Mouse (Mus musculus) left cerebral cortex, adult 2 months (tissue): ENCODE data around the gene Sgms2. TPM values are rescaled to one million over a fixed set of nuclear protein-coding genes. Genes with fewer than 3 reads are reported as not detected.
"Not testable (repeated sequence)": the region's sequence is repeated elsewhere in the genome, so short reads cannot be mapped to it uniquely, and the experiment has no call there.

Experiments used
- DNase-seq, 2 experiments: peaks; one replicate each; pipeline ENCODE4 v3.0.0; 2021 to 2022; ENCODE audit warnings: low spot score in 2 of 2, mixed read lengths in 1 of 2; ENCODE audit errors: extremely low spot score in 1 of 2
- H3K27ac ChIP-seq: fragments of 200-600 bp; 2 replicates; pipeline ENCODE4 v1.8.1; 2022
- H3K4me3 ChIP-seq: fragments of 200-600 bp; 2 replicates; pipeline ENCODE4 v1.8.1; 2022
- CTCF ChIP-seq: fragments of 200-600 bp; IDR thresholded peaks from 2 replicates; pipeline ENCODE4 v1.8.1; 2022; ENCODE audit warnings: antibody characterized with exemption, mild to moderate bottlenecking, moderate library complexity
- intact Hi-C: fragments of 180-260 bp; cut with DNase I; formaldehyde crosslinking; loops from one replicate; pipeline ENCODE4 v1.15.1; 2025
- total RNA-seq, 2 experiments: library from RNA; stranded (reverse); gene quantifications; 2 replicates each; pipeline ENCODE4 v1.2.3; 2021

The Sgms2 gene
- total RNA-seq, 2 experiments from 2014 or later, result 2.3 to 3.6 TPM

DNA sequence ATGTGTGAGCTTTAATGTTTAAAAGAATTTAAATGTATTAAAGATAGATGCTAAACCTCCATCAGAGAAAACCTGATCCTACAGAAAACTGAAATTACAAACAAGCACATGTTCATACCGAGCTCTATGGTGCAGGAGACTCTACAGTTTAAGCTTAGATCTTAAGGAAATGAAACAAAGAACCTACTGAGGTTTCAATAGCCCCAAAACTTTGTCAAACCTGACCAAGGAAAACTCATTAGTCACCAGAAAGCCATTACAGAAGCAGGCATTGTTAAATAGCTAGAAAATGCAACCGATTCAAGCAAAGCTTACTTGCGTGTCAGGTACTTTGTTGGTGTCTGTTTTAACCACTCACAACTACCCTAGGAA is 142.6 kb downstream of the Sgms2 start:
- TF ChIP-seq CTCF, result no peak
- intact Hi-C loops, result no loop called here
- H3K4me3 ChIP-seq, result no peak overlapping the region
- no peak overlapping the region for H3K27ac ChIP-seq
- no peak for DNase-seq

GRCm38 (mm10) chr3:131347831-131348578 is 143.2 kb downstream of the Sgms2 start:
- peak; percentile 51 for TF ChIP-seq CTCF
- no peak overlapping the region for H3K27ac ChIP-seq
- no peak for DNase-seq
- intact Hi-C loops, result no loop called here
- no peak overlapping the region for H3K4me3 ChIP-seq

- no peak for DNase-seq
- no peak for TF ChIP-seq CTCF
- no peak overlapping the region for H3K4me3 ChIP-seq
- intact Hi-C loops, result no loop called here
- H3K27ac ChIP-seq, result no peak overlapping the region
These were observed 145.3 kb downstream of the Sgms2 start for GRCm38 (mm10) chr3:131345903-131346302.

- no peak for TF ChIP-seq CTCF
- no peak overlapping the region for H3K4me3 ChIP-seq
- no peak for DNase-seq
- intact Hi-C loops, result no loop called here
- H3K27ac ChIP-seq, result no peak overlapping the region
These were observed 147.9 kb downstream of the Sgms2 start for GRCm38 (mm10) chr3:131343311-131343710.

GRCm38 (mm10) chr3:131340885-131341284 is 150.3 kb downstream of the Sgms2 start:
- no peak for DNase-seq
- intact Hi-C loops, result no loop called here
- Histone ChIP-seq H3K27ac (no peak overlapping the region), H3K4me3 (no peak overlapping the region)
- TF ChIP-seq CTCF, result no peak

DNA sequence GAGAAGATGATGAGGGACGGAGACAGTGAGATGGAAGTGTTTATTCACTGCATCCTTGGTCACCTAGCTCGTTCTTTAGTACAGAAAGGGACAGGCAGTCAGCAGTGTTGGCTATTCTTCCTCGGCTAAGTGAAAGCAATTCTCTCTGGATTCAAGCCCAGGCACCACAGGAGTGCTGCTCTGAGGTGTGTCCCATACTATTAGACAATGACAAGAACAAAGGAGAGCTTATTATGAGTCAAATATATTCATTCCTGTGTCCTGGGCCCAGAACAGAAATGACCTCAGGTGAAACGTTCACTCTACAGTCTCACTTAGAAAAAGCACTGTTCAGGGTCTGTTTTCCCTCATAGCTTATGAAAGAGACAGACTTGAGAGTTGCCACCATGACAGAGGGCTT is 151.9 kb downstream of the Sgms2 start:
- no peak overlapping the region for H3K27ac ChIP-seq
- no peak for DNase-seq

DNA sequence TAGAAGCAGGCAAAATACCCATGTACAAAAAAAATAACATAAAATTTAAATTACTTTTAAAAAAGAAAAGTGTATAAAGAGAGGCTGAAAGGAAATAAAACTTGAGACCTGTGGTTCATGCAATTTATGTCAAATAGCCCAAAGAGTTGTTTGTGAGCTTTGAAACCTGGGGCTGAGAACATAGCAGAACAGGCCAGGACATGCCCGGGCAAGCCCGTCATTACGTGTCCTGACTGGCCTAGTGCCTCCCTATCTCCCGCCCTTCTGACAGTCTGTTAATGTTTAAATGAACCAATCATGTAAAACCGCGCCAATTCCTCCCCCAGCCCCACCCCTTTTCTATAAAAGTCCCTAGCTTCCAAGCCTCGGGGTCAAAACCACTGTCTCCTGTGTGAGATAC is 153.5 kb downstream of the Sgms2 start:
- H3K4me3 ChIP-seq, intact Hi-C loops, H3K27ac ChIP-seq, DNase-seq: not testable (repeated sequence)

More for the DNA sequence above, 151.9 kb downstream of the Sgms2 start:
- intact Hi-C loops, result no loop called here
- no peak overlapping the region for H3K4me3 ChIP-seq
- TF ChIP-seq CTCF, result no peak

GRCm38 (mm10) chr3:131336629-131337028 is 154.6 kb downstream of the Sgms2 start:
- intact Hi-C loops, result no loop called here
- no peak overlapping the region for H3K27ac ChIP-seq

GRCm38 (mm10) chr3:131335117-131335547 is 156.1 kb downstream of the Sgms2 start:
- intact Hi-C loops, result no loop called here

More at GRCm38 (mm10) chr3:131336629-131337028, 154.6 kb downstream of the Sgms2 start:
- H3K4me3 ChIP-seq, result no peak overlapping the region
- no peak for DNase-seq
- no peak for TF ChIP-seq CTCF

GRCm38 (mm10) chr3:131327189-131327588 is 164.0 kb downstream of the Sgms2 start:
- no peak for TF ChIP-seq CTCF
- no peak for DNase-seq

More at GRCm38 (mm10) chr3:131335117-131335547, 156.1 kb downstream of the Sgms2 start:
- no peak for TF ChIP-seq CTCF
- H3K4me3 ChIP-seq, result no peak overlapping the region
- no peak overlapping the region for H3K27ac ChIP-seq
- no peak for DNase-seq

GRCm38 (mm10) chr3:131326637-131327036 is 164.6 kb downstream of the Sgms2 start:
- H3K4me3 ChIP-seq, result no peak overlapping the region
- no peak; the same call in 1 of the 2 replicates for TF ChIP-seq CTCF

More at GRCm38 (mm10) chr3:131327189-131327588, 164.0 kb downstream of the Sgms2 start:
- H3K27ac ChIP-seq, result no peak overlapping the region
- no peak overlapping the region for H3K4me3 ChIP-seq
- intact Hi-C loops, result no loop called here

DNA sequence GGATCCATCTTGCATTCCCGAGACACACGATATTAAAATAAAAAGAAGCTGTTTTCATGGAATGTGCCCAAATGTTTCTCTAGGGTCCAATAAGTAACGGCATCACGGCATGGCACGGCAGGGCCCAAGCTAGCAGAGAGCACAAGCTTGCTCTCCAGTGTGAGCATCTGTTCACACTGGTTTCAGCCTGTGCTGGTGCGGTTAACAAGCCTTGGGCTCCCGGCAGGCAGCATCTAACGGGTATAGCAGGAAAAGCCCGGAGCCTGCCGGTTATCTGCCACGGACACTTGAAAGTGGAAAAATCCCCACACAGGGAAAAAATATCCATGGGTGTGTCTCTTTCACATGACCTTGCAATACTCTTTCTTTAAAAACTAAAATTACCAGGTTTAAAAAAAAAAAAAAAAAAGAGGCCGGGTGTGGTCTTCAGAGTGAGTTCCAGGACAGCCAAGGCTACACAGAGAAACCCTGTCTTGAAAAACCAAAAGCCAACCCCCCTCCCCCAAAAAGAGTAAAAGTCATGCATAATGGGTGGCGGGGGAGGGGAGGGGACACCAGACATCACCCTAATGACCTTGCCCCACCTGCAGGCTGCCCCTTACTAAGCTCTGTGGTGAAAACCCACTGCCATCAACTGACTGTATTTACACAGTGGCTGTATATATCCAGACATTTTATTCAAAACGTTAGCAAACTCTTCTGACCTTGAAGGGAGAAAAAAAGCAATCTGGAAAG is 169.0 kb downstream of the Sgms2 start:
- no peak for TF ChIP-seq CTCF
- intact Hi-C loops, result no loop called here
- Histone ChIP-seq H3K4me3 (no peak overlapping the region), H3K27ac (no peak overlapping the region)
- no peak for DNase-seq

More at GRCm38 (mm10) chr3:131326637-131327036, 164.6 kb downstream of the Sgms2 start:
- no peak for DNase-seq
- intact Hi-C loops, result no loop called here
- H3K27ac ChIP-seq, result no peak overlapping the region
